Mouse (Mus musculus) heart, adult 2 months (tissue): ENCODE data around the gene Olfr283.

ENCODE experiments used
- CTCF ChIP-seq: fragments of 200-600 bp; IDR thresholded peaks from 2 replicates; pipeline ENCODE4 v1.8.1; 2022; ENCODE audit warnings: antibody characterized with exemption, mild to moderate bottlenecking, moderate library complexity
- EP300 ChIP-seq: fragments of 200-500 bp; IDR thresholded peaks from 2 replicates; pipeline ENCODE4 v1.6.1; 2011; ENCODE audit warnings: low read depth, low read length, control low read depth; ENCODE audit not compliant: insufficient read depth
- POLR2A ChIP-seq: fragments of 200-500 bp; IDR thresholded peaks from 2 replicates; pipeline ENCODE4 v1.6.1; 2011; ENCODE audit warnings: mild to moderate bottlenecking, low read depth, low read length, control low read depth; ENCODE audit not compliant: insufficient read depth

- TF ChIP-seq EP300: no peak
- TF ChIP-seq POLR2A: no peak
- TF ChIP-seq CTCF: no peak
Measured at GRCm38 (mm10) chr15:98424753-98425152, 44.0 kb upstream of the Olfr283 start.
